Mouse (Mus musculus) olfactory bulb, adult 2 months (tissue): ENCODE results near the gene Rbm8a.

Source experiments
- CTCF ChIP-seq: fragments of 200-500 bp; IDR thresholded peaks from 2 replicates; pipeline ENCODE4 v1.5.1; 2012; ENCODE audit warnings: low read depth, mild to moderate bottlenecking, low read length, moderate library complexity; ENCODE audit not compliant: insufficient read depth
- POLR2A ChIP-seq: fragments of 200-500 bp; IDR thresholded peaks from 2 replicates; pipeline ENCODE4 v1.6.1; 2012; ENCODE audit warnings: mild to moderate bottlenecking, low read depth, low read length, moderate library complexity; ENCODE audit not compliant: insufficient read depth

DNA sequence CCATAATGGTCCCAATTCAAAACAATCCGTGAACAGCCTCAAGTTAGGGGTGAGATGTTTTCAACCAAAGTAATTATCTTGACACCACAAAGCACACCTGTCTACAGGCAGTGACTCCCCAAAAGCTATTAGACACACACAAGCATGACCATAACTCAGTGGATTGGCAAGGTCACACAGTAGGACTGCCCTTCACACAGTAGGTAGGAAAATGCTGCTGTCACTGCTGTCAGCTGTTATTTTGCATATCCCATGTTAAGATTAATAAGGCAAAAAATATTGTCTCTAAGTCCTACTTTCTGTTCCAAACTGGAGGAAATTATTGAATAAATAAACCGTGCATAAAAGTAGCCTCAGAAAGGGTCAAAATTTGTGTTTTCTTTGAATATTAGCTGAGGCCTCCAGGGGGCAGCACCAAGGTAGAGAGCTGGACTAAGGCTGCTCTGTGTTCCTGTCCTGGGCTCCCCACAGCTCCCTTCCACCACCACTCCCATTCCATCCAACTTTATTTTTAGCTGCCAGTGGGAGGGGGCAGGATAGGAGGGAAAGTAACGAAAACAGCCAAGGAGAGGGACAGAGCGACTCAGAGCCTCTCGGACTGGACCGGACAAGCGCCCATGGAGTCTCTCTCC lies 15.4 kb downstream of the Rbm8a start, which contains the start of gene Itga10:
- TF ChIP-seq POLR2A (no peak), CTCF (no peak)
